Mouse (Mus musculus) stomach, embryonic 14.5 days (tissue): Measurements from ENCODE around the gene Gnptab. TPM values are rescaled to one million over a fixed set of nuclear protein-coding genes. Genes with fewer than 3 reads are reported as not detected.

ENCODE experiments used
- ATAC-seq: fragments of 200-750 bp; cut with Nextera tagmentation; 2 replicates; pipeline ENCODE4 v1.8.0; 2017; ENCODE audit warnings: low read depth, moderate TSS enrichment; ENCODE audit not compliant: insufficient number of reproducible peaks, insufficient read depth, low FRiP score
- H3K27ac ChIP-seq: fragments of 300-500 bp; sonication (generic); 2 replicates; pipeline ENCODE4 v1.5.1; 2014; ENCODE audit warnings: mild to moderate bottlenecking, low read length, moderate library complexity, mixed read lengths
- H3K27me3 ChIP-seq: fragments of 300-500 bp; sonication (generic); 2 replicates; pipeline ENCODE4 v1.6.1; 2014; ENCODE audit warnings: low read length, control low read depth, mixed read lengths; ENCODE audit not compliant: control insufficient read depth, insufficient read depth
- H3K36me3 ChIP-seq: fragments of 300-500 bp; sonication (generic); 2 replicates; pipeline ENCODE4 v1.6.1; 2014; ENCODE audit warnings: mild to moderate bottlenecking, control low read depth, low read length, moderate library complexity, mixed read lengths; ENCODE audit not compliant: control insufficient read depth, insufficient read depth
- H3K4me1 ChIP-seq: fragments of 300-500 bp; sonication (generic); 2 replicates; pipeline ENCODE4 v1.6.1; 2014; ENCODE audit warnings: low read length, control low read depth, mixed read lengths; ENCODE audit not compliant: control insufficient read depth, insufficient read depth
- H3K4me2 ChIP-seq: fragments of 300-500 bp; sonication (generic); replicated peaks from 2 replicates; pipeline ENCODE4 v1.6.1; 2014; ENCODE audit warnings: low read depth, low read length, control low read depth
- H3K4me3 ChIP-seq: fragments of 300-500 bp; sonication (generic); 2 replicates; pipeline ENCODE4 v1.5.1; 2014; ENCODE audit warnings: low read depth, low read length, control low read depth
- H3K9ac ChIP-seq: fragments of 300-500 bp; sonication (generic); replicated peaks from 2 replicates; pipeline ENCODE4 v1.6.1; 2014; ENCODE audit warnings: low read depth, mild to moderate bottlenecking, control low read depth, low read length, moderate library complexity, mixed read lengths
- H3K9me3 ChIP-seq: fragments of 300-500 bp; sonication (generic); 2 replicates; pipeline ENCODE4 v1.6.1; 2016; ENCODE audit warnings: low read depth, low read length, control low read depth; ENCODE audit not compliant: control insufficient read depth
- WGBS: fragments of 180-500 bp; shearing (Covaris S2); extraction: QIAGEN DNeasy Blood & Tissue Kit; methylation state at CpG from one replicate; pipeline ENCODE4 v1.1.7; 2014; 5-methylcytosine and 5-hydroxymethylcytosine counted together
- polyA plus RNA-seq: library from polyadenylated mRNA; unstranded; fragments of >200 nt; fragmentation: Nextera tagmentation; extraction: Ambion mirVana; gene quantifications from 2 replicates; pipeline ENCODE4 v1.2.1, GENCODE M21; 2014

The Gnptab gene
- polyA plus RNA-seq, 1 experiment from 2014 or later, result 10.7 TPM

- WGBS, result 42% methylated on average over 6 of the region's 6 CpGs
- no peak for ATAC-seq
These were observed 3.1 kb downstream of the Gnptab start for GRCm38 (mm10) chr10:88382009-88382408.

GRCm38 (mm10) chr10:88383479-88383878 is 4.5 kb downstream of the Gnptab start:
- no peaks in the 10 kb centered on the region for H3K9me3 ChIP-seq
- H3K9ac ChIP-seq, result no peak overlapping the region
- no peak overlapping the region for H3K4me2 ChIP-seq
- peaks cover 8% of the 10 kb centered on the region; the same call in 1 of the 2 replicates for H3K4me1 ChIP-seq
- H3K36me3 ChIP-seq, result no peaks in the 10 kb centered on the region
- no peak overlapping the region for H3K27ac ChIP-seq
- WGBS, result 67% methylated on average over 4 of the region's 4 CpGs
- ATAC-seq, result no peak
- no peak overlapping the region for H3K4me3 ChIP-seq
- no peaks in the 10 kb centered on the region for H3K27me3 ChIP-seq

More at GRCm38 (mm10) chr10:88382009-88382408, 3.1 kb downstream of the Gnptab start:
- H3K4me2 ChIP-seq, result no peak overlapping the region
- H3K4me1 ChIP-seq, result peaks cover 8% of the 10 kb centered on the region; the same call in 1 of the 2 replicates
- no peak overlapping the region for H3K4me3 ChIP-seq
- H3K27ac ChIP-seq, result no peak overlapping the region
- H3K9me3 ChIP-seq, result no peaks in the 10 kb centered on the region
- H3K9ac ChIP-seq, result no peak overlapping the region
- H3K36me3 ChIP-seq, result no peaks in the 10 kb centered on the region
- H3K27me3 ChIP-seq, result no peaks in the 10 kb centered on the region

DNA sequence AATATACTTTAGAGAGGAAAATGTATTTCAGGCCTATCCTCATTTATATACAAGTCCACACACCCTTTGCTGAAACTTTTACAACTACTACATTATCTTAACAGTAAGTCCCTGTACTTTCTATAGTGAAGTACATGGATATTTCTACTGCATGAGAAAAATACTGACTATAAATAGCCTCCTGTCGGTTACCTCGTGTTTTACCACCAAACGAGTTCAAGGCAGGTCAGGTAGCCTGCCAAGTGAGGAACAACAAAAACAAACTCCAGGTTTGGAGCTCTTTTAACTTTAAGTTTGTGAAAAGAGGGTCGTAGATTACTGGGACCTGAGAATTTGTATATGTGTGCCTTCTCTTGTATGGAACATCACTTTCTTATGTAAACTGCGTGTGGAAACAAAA is 5.1 kb downstream of the Gnptab start:
- H3K27me3 ChIP-seq, result no peaks in the 10 kb centered on the region
- no peak overlapping the region for H3K4me3 ChIP-seq
- 52% methylated on average over 5 of the region's 5 CpGs for WGBS
- H3K4me2 ChIP-seq, result no peak overlapping the region
- H3K9me3 ChIP-seq, result no peaks in the 10 kb centered on the region
- no peak overlapping the region for H3K27ac ChIP-seq
- no peaks in the 10 kb centered on the region for H3K36me3 ChIP-seq
- peaks cover 8% of the 10 kb centered on the region; the same call in 1 of the 2 replicates for H3K4me1 ChIP-seq
- no peak for ATAC-seq
- H3K9ac ChIP-seq, result no peak overlapping the region

- H3K36me3 ChIP-seq, result no peaks in the 10 kb centered on the region
- H3K4me3 ChIP-seq, result no peak overlapping the region
- H3K9ac ChIP-seq, result no peak overlapping the region
- no peak overlapping the region for H3K4me2 ChIP-seq
- no peaks in the 10 kb centered on the region for H3K9me3 ChIP-seq
- H3K27me3 ChIP-seq, result no peaks in the 10 kb centered on the region
- no peak for ATAC-seq
- H3K4me1 ChIP-seq, result peaks cover 5% of the 10 kb centered on the region; the same call in 1 of the 2 replicates
- no peak overlapping the region for H3K27ac ChIP-seq
- WGBS, result 91% methylated on average over 11 of the region's 11 CpGs
These were observed 6.4 kb downstream of the Gnptab start for GRCm38 (mm10) chr10:88385290-88385689.

DNA sequence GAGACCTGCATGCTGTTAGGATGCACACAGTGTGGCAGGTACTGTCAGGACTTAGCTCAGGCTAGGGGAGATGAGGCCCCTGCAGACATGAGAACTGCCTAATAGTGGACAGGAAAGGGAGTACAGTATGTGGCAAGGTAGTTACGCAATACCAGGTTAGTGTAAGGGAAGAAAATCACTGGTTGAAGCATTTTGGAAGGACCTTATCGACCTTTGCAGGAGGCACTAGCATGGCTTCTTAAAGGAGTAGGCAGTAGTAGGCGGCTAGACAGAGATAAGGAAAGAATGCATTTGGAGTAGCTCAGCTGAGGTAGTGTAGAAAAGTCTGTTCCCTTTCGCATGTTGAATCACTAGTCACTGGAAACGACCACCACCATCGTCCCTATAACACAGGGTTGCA is 6.8 kb downstream of the Gnptab start:
- Histone ChIP-seq H3K4me3 (no peak overlapping the region), H3K9ac (no peak overlapping the region), H3K27me3 (no peaks in the 10 kb centered on the region), H3K4me2 (no peak overlapping the region), H3K4me1 (peaks cover under 1% of the 10 kb centered on the region; the same call in 1 of the 2 replicates), H3K9me3 (no peaks in the 10 kb centered on the region), H3K27ac (no peak overlapping the region), H3K36me3 (no peaks in the 10 kb centered on the region)
- WGBS, result 61% methylated on average over 6 of the region's 6 CpGs
- peak; percentile 42; the same call in 1 of the 2 replicates for ATAC-seq

GRCm38 (mm10) chr10:88386251-88386650 is 7.3 kb downstream of the Gnptab start:
- no peak overlapping the region for H3K4me3 ChIP-seq
- no peaks in the 10 kb centered on the region for H3K27me3 ChIP-seq
- no peak overlapping the region for H3K9ac ChIP-seq
- H3K4me1 ChIP-seq, result no peaks in the 10 kb centered on the region
- no peak overlapping the region for H3K4me2 ChIP-seq
- H3K27ac ChIP-seq, result no peak overlapping the region
- H3K36me3 ChIP-seq, result no peaks in the 10 kb centered on the region
- ATAC-seq, result no peak
- 77% methylated on average over 6 of the region's 6 CpGs for WGBS
- no peaks in the 10 kb centered on the region for H3K9me3 ChIP-seq

DNA sequence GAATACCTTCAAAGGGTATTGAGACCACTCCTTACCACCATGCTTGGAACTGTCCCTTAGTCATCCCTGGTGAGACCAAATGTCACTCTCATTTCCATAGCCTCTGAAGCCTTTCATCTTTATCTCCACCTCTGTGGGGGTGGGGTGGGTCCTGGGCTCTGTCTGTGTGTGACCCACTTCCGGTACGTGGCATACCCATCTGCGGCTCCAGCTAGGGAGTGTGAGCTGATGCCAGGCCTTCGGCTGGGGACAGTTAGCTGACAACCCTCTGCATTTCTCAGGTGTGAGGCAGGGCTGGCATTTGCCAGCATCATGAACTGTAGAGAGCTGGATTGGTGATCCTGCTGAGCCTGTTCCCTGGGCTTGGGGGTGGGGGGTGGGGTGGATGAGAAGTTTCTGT is 10.6 kb downstream of the Gnptab start:
- Histone ChIP-seq H3K27me3 (no peaks in the 10 kb centered on the region), H3K4me3 (no peak overlapping the region), H3K4me1 (no peaks in the 10 kb centered on the region), H3K9ac (no peak overlapping the region), H3K36me3 (no peaks in the 10 kb centered on the region), H3K27ac (no peak overlapping the region), H3K9me3 (no peaks in the 10 kb centered on the region), H3K4me2 (no peak overlapping the region)
- 28% methylated on average over 4 of the region's 4 CpGs for WGBS
- ATAC-seq, result no peak

DNA sequence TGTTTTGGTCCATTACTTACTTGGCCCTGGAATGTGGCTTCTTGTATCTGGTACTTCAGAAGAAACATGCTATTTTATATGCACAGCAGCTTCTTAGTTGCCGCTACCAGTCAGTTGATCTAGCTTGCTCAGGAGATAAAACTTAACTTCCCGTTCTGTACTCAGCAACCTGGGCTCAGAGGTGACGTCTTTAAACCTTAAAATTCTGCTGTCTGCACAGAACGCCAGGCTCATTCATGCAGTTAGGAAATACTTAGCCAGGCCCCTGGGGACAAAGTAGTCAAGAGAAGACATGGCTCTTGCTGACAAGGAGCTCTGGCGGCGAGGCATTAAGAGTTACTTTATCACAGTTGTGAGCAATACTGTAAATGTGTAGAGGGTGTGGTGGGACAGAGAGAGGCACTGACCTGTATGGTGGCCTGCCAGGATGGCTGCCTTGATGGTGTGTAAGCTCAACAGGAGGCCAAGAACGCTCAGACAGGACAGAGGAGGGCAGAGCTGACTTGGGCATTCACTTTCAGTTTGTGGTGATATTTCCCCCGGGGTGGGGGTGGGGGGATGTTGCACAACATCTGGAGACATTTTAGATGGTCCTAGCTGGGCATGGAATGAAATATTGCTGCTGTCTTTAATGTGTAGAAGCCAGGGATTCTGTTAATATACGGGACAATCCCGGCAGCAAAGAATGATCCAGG is 11.3 kb downstream of the Gnptab start:
- H3K27me3 ChIP-seq, result no peaks in the 10 kb centered on the region
- no peaks in the 10 kb centered on the region for H3K4me1 ChIP-seq
- ATAC-seq, result no peak
- no peak overlapping the region for H3K27ac ChIP-seq
- no peak overlapping the region for H3K4me2 ChIP-seq
- H3K36me3 ChIP-seq, result no peaks in the 10 kb centered on the region
- no peak overlapping the region for H3K9ac ChIP-seq
- no peak overlapping the region for H3K4me3 ChIP-seq
- WGBS, result 65% methylated on average over 10 of the region's 10 CpGs
- no peaks in the 10 kb centered on the region for H3K9me3 ChIP-seq

- Histone ChIP-seq H3K27ac (no peak overlapping the region), H3K27me3 (no peaks in the 10 kb centered on the region), H3K9me3 (no peaks in the 10 kb centered on the region), H3K36me3 (no peaks in the 10 kb centered on the region), H3K4me3 (no peak overlapping the region), H3K9ac (no peak overlapping the region), H3K4me1 (no peaks in the 10 kb centered on the region), H3K4me2 (no peak overlapping the region)
- ATAC-seq, result no peak
- WGBS, result 91% methylated on average over 9 of the region's 9 CpGs
These were observed 12.6 kb downstream of the Gnptab start for GRCm38 (mm10) chr10:88391495-88391894.
